Mouse (Mus musculus) G1E (cell line): Measurements from ENCODE around the gene Cabp4.

Experiments used
- CTCF ChIP-seq: IDR thresholded peaks from 2 replicates; pipeline ENCODE4 v1.5.1; 2012; ENCODE audit warnings: low read depth, low read length, inconsistent platforms, mixed read lengths
- TAL1 ChIP-seq: conservative IDR thresholded peaks from 2 replicates; pipeline ENCODE4 v1.6.1; 2012; ENCODE audit warnings: low read depth, low read length, inconsistent platforms, mixed read lengths

DNA sequence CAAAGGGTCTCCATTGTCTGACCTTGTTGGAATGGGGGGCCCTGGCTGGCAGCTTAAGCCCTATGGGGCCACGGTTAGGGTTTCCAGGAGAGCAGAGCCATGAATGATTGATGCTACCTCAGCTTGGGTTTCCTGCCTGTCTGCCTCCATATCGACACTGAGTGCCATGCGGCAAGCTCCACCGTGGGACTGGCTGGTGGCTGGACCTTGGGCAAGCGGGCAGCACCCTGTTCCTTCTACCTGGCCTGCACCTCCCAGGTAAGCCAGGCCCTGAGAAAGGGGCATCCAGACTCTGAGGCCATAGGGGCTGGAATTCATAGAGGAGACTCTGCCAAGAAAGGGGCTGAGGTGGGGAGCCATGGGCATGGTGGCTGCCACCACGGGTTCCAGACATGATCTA is 3.7 kb downstream of the Cabp4 start:
- TF ChIP-seq CTCF = no peak
- TF ChIP-seq TAL1 = no peak
